Mouse (Mus musculus) thymus, postnatal 0 days (tissue): ENCODE measurements around the gene Ugt1a2. TPM values are rescaled to one million over a fixed set of nuclear protein-coding genes. Genes with fewer than 3 reads are reported as not detected.

Experiments used
- DNase-seq: peaks from one replicate; pipeline ENCODE4 v3.0.0-alpha.2; 2015; ENCODE audit warnings: low spot score
- polyA plus RNA-seq: library from polyadenylated mRNA; unstranded; fragments of >200 nt; fragmentation: Nextera tagmentation; extraction: Ambion mirVana; gene quantifications from 2 replicates; pipeline ENCODE4 v1.2.1, GENCODE M21; 2015

Gene Ugt1a2
- polyA plus RNA-seq, 1 experiment from 2014 or later: 0.13 TPM

- no peak for DNase-seq
Measured at GRCm38 (mm10) chr1:88256886-88257663, 56.7 kb downstream of the Ugt1a2 start.

- DNase-seq: no peak
Measured at GRCm38 (mm10) chr1:88257681-88258080, 57.3 kb downstream of the Ugt1a2 start.

DNA sequence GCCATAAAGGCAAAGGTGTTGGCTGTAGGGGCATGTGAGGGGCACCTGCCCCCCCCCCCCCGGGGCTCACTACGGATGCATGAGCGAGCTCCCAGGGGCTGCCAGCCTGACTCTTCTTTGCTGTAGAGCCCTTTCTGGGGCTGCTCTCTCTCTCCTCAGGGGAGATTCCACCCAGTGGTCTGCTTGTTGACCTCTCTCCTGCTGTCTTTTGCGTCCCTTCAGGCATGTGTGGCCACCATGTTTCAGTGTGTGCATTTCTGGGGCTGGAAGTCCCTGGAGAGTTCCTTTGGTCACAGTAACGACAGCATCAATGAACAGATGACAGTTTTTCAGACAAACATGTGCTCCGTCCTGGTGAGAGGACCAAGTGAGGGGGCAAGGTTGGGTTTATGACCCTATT, 58.0 kb downstream of the Ugt1a2 start:
- no peak for DNase-seq

- DNase-seq: no peak
Measured at GRCm38 (mm10) chr1:88258881-88259642, 58.7 kb downstream of the Ugt1a2 start.

GRCm38 (mm10) chr1:88259643-88260024, 59.2 kb downstream of the Ugt1a2 start:
- no peak for DNase-seq

DNA sequence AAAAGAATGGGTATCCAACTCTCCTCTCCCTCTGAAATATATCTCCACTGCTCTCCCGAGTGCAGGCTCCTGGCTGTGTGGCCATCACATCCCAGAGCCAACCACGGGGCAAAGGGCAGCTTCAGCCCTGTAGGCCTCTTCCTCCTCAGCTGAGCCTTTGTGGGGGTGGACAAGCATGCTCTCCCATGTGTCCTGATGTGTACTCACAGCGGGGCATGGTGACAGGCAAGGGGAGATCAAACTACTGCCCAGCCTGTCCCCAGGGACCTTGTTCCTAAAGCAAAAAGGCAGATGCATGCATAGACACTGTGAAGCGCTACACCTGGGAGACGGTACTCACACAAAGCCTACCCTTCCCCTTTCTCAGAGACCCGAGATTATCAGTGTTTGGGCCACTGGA, 59.7 kb downstream of the Ugt1a2 start:
- no peak for DNase-seq

DNA sequence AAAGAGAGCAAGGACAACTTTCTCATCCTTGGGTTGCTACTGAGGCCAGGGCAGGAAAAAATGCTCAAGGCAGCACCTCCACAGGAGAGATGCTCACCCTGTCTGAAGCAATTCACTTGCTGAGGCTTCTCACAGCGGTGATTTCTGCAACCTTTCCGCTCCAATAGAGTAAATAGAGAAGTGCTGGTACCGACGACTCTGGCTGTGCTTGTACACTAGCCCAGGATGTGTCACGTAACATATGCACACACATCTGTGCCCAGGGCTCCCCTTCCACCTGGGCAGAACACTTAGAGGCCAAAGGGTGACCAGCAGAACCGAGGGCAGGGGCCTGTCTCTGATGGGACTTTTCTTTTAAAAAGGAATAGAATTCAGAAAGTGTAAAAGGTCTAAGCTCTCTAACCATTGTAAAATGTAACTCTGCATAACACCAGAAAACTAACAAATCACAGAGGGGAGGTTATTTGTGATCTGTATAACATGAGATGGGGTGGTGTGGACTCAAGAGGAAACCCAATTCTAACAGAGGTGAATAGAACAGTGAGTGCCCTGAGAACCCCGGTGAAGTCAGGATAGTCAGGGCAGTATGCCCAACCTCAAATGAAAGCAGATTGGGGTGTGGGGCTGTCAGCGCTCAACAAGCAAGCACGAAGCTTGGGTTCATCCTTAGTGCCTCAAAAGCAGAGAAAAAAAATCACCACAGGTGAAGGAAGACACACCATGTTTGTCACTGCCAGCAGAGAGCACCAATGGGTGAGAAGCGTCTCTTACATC, 60.4 kb downstream of the Ugt1a2 start:
- DNase-seq: no peak

DNA sequence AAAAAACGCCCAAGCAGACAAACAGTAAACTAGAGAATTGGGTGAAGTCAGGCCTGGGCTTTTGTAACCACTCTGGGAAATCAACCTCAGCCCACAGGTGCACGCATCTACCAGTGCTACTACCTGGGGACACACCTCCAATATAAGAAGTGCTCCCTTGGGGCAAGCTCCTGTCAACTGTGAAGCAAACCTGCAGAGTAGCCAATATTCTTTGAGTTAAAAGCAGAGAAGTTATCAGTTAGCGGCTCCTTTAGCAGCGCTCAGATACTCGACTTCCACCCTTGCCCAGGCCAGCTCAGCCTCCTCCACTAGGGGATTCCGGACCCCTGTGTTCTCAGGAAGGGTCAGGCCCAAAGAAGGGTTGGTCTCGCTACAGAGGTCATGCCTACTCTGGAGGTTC, 61.3 kb downstream of the Ugt1a2 start:
- no peak for DNase-seq

DNA sequence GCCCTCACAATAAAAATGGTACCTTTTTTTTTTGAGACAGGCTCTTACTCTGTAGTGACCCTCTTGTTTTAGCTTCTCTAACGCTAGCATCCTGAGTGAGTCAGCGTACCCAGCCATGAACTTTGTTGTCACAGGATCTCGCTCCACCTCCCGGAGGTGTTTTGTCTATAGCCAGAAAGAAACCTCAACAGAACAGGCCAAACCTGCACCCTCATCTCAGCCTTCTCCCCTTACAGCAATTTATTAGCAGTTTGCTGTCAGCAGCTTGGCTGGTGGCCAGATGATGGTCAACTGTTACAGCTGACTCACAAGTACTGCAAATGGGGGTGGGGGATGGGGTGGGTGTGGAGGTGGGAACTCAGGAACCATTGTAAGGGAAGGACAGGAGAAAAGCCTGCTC, 61.9 kb downstream of the Ugt1a2 start:
- DNase-seq: no peak

DNA sequence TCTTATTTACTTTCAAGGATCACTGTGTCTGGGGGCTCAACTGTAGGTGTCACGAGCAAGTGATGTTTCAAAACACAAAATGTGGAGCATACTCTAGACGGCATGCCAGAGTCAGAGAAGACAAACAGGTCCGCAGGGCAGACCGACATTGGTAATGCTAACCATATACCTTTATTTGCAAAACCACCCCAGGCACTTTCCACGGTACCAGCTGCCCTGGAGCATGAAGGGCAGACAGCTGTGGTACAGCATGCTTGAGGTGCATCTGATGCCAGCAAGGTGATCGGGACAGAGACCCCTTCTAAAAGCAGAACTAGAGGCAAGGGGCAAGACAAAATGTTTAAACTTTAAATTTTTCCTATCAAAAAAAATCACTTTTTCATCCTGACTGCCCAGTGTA, 62.6 kb downstream of the Ugt1a2 start:
- no peak for DNase-seq

GRCm38 (mm10) chr1:88263778-88264177, 63.4 kb downstream of the Ugt1a2 start:
- no peak for DNase-seq

DNA sequence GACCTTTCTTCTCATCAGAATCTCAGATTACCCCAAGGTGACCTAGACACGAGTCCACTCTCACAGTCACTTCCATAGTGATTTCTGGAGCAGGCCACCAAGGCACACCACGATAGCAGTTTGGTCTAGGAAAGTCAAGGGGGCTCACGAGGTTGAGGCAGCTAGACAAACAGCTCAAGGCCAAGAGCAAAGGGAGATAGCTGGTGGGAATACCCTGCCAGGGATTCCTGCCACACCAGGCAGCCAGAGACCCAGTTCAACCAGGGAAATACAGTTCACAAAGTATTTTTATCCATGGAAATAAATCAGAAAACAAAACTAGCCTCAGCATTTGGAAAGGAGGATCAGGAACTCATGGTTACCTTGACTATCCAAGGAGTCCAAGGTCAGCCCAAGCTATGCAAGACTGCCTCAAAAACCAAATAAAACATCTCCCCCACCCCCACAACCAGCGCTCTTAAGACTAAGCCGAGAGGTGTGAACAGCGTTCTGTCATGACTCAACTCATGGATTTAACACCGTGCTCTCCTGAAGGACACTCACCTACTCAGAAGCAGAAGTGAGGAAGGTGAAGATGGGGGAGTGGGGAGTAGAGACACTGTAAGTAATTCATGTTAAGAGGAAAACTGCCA, 64.0 kb downstream of the Ugt1a2 start:
- no peak for DNase-seq

- DNase-seq: no peak
Measured at GRCm38 (mm10) chr1:88264869-88265240, 64.5 kb downstream of the Ugt1a2 start.

DNA sequence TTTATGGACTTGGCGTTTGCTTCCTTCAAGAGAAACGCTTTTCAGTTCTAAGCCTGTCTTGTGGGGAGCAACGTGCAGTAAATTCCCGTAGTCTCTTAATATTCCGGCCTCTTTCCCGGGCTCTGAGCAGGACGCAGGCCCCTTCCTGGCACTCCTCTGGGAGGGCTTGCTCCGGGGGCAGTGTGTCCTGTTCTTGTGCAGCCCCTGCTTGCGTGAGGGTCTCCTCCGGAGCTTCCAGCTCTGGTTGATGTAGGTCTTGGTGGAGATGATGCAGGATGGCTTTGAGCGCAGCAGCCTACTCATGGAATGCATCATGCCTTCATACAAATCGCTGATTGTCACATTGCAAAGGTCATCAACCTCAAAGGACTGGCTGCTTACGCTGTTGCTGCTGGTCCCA, 65.7 kb downstream of the Ugt1a2 start:
- no peak for DNase-seq

GRCm38 (mm10) chr1:88267489-88267888, 67.1 kb downstream of the Ugt1a2 start:
- DNase-seq: no peak

GRCm38 (mm10) chr1:88268070-88268469, 67.7 kb downstream of the Ugt1a2 start:
- DNase-seq: no peak

Other genes starting within 250 kb of the Ugt1a2 start
- gene Usp40, start 192.1 kb upstream of the Ugt1a2 start, polyA plus RNA-seq: 11.4 and 13.0 TPM in 2 replicates
- not detected in 2 replicates for gene Ugt1a10, start 145.2 kb upstream of the Ugt1a2 start, polyA plus RNA-seq
- gene Ugt1a9, start 129.8 kb upstream of the Ugt1a2 start, polyA plus RNA-seq: not detected in 2 replicates
- gene Ugt1a8, start 112.8 kb upstream of the Ugt1a2 start, polyA plus RNA-seq: not detected in 2 replicates
- gene Ugt1a7c, start 105.5 kb upstream of the Ugt1a2 start, polyA plus RNA-seq: 1.7 and 2.4 TPM in 2 replicates
- 0.08 TPM in 1 of 2 replicates, not detected in the other for gene Ugt1a6b, start 97.3 kb upstream of the Ugt1a2 start, polyA plus RNA-seq
- 1.3 and 1.4 TPM in 2 replicates for gene Ugt1a6a, start 65.8 kb upstream of the Ugt1a2 start, polyA plus RNA-seq
- not detected in 2 replicates for gene Ugt1a5, start 34.6 kb upstream of the Ugt1a2 start, polyA plus RNA-seq
- 2.9 and 3.9 TPM in 2 replicates for gene Dnajb3, start 5.2 kb downstream of the Ugt1a2 start, polyA plus RNA-seq
- 0.36 and 0.54 TPM in 2 replicates for gene Ugt1a1, start 11.4 kb downstream of the Ugt1a2 start, polyA plus RNA-seq
- 0.64 and 1.4 TPM in 2 replicates for gene Mroh2a, start 26.4 kb downstream of the Ugt1a2 start, polyA plus RNA-seq
- 82.7 and 102 TPM in 2 replicates for gene Hjurp, start 77.0 kb downstream of the Ugt1a2 start, polyA plus RNA-seq
- gene Trpm8, start 77.1 kb downstream of the Ugt1a2 start, polyA plus RNA-seq: not detected in 2 replicates
- 0.83 and 0.84 TPM in 2 replicates for gene Spp2, start 206.4 kb downstream of the Ugt1a2 start, polyA plus RNA-seq